Mouse (Mus musculus): ENCODE results near the gene Nfkbia.

Nfkbia gene

GRCm38 (mm10) chr12:55492184-55492898 lies at the start of gene Nfkbia:
Gene Nfkbia (minus strand): TSS chr12:55492647.
- CTCF ChIA-PET = interaction anchor here (0.6 to 1.2 kb wide), 3 partner anchors 29 to 612 kb away, joined by 3 read pairs; no protein-coding TSS in a partner anchor

- CTCF ChIA-PET = no interaction called here
Measured at GRCm38 (mm10) chr12:55539157-55539556, 46.7 kb upstream of the Nfkbia start.

GRCm38 (mm10) chr12:55538328-55538971 lies 46.0 kb upstream of the Nfkbia start:
- CTCF ChIA-PET = interaction anchor here (0.6 kb wide), 1 partner anchor 302 kb away, joined by 6 read pairs; no protein-coding TSS in a partner anchor

GRCm38 (mm10) chr12:55537742-55538141 lies 45.3 kb upstream of the Nfkbia start:
- CTCF ChIA-PET = interaction anchor here (0.6 kb wide), 1 partner anchor 303 kb away, joined by 6 read pairs; no protein-coding TSS in a partner anchor

GRCm38 (mm10) chr12:55536537-55537135 lies 44.2 kb upstream of the Nfkbia start:
- CTCF ChIA-PET = interaction anchor here (0.7 kb wide), 1 partner anchor 151 kb away, joined by 3 read pairs; no protein-coding TSS in a partner anchor

GRCm38 (mm10) chr12:55526983-55527752 lies 34.7 kb upstream of the Nfkbia start:
- CTCF ChIA-PET = no interaction called here

GRCm38 (mm10) chr12:55518061-55518738 lies 25.8 kb upstream of the Nfkbia start:
- CTCF ChIA-PET = interaction anchor here (0.6 kb wide), 1 partner anchor 8 kb away, joined by 6 read pairs; no protein-coding TSS in a partner anchor

GRCm38 (mm10) chr12:55508817-55509216 lies 16.4 kb upstream of the Nfkbia start:
- CTCF ChIA-PET = interaction anchor here (0.7 kb wide), 1 partner anchor 767 kb away, joined by 6 read pairs; no protein-coding TSS in a partner anchor

- CTCF ChIA-PET = interaction anchor here (0.7 kb wide), 1 partner anchor 157 kb away, joined by 7 read pairs; no protein-coding TSS in a partner anchor
Measured at GRCm38 (mm10) chr12:55507332-55507935, 15.0 kb upstream of the Nfkbia start.

GRCm38 (mm10) chr12:55506029-55506330 lies 13.5 kb upstream of the Nfkbia start:
- CTCF ChIA-PET = no interaction called here

- CTCF ChIA-PET = interaction anchor here (0.7 kb wide), 1 partner anchor 183 kb away, joined by 3 read pairs; no protein-coding TSS in a partner anchor
Measured at GRCm38 (mm10) chr12:55505314-55506028, 13.0 kb upstream of the Nfkbia start.

GRCm38 (mm10) chr12:55499031-55499430 lies 6.6 kb upstream of the Nfkbia start:
- CTCF ChIA-PET = interaction anchor here (0.7 to 1.3 kb wide), 2 partner anchors 144 to 167 kb away, joined by 3 to 5 read pairs; no protein-coding TSS in a partner anchor

- CTCF ChIA-PET = interaction anchor here (1.0 to 1.3 kb wide), 2 partner anchors 125 to 143 kb away, joined by 3 to 8 read pairs; no protein-coding TSS in a partner anchor
Measured at GRCm38 (mm10) chr12:55497737-55498136, 5.3 kb upstream of the Nfkbia start.

- CTCF ChIA-PET = interaction anchor here (0.5 to 1.7 kb wide), 5 partner anchors 49 to 145 kb away, joined by 3 to 22 read pairs (median 5); no protein-coding TSS in a partner anchor
Measured at GRCm38 (mm10) chr12:55495902-55496605, 3.6 kb upstream of the Nfkbia start.

- CTCF ChIA-PET = interaction anchor here (0.6 to 1.7 kb wide), 4 partner anchors 52 to 123 kb away, joined by 3 to 22 read pairs (median 4); no protein-coding TSS in a partner anchor
Measured at GRCm38 (mm10) chr12:55495114-55495901, 2.9 kb upstream of the Nfkbia start.

GRCm38 (mm10) chr12:55493381-55493780 lies 934 bp upstream of the Nfkbia start:
- CTCF ChIA-PET = interaction anchor here (0.7 to 1.2 kb wide), 2 partner anchors 177 to 798 kb away, joined by 3 read pairs; no protein-coding TSS in a partner anchor

GRCm38 (mm10) chr12:55492941-55493340 lies 494 bp upstream of the Nfkbia start:
- CTCF ChIA-PET = interaction anchor here (0.6 to 1.2 kb wide), 2 partner anchors 29 to 177 kb away, joined by 3 read pairs; no protein-coding TSS in a partner anchor
